Comparison of ENCODE assay signal across 8 mouse cellular contexts in genomic region chr8:19535195-19535829, GRCm38 (mm10). TPM values are rescaled to one million over a fixed set of nuclear protein-coding genes. Genes with fewer than 3 reads are reported as not detected.
DNase-seq lines count a peak whose midpoint lies in the region; ATAC-seq and TF ChIP-seq lines count a peak whose summit lies in the region.

No protein-coding gene starts in this region.

- H3K4me1 ChIP-seq in heart, embryonic 15.5 days (replicated peaks), result no peaks in the 10 kb centered on the region
- no peaks in the 10 kb centered on the region for H3K4me1 ChIP-seq in heart, adult 2 months (ENCODE audit: control insufficient read depth, insufficient read depth, low read length)
- H3K4me1 ChIP-seq in hindbrain, embryonic 12.5 days, result no peaks in the 10 kb centered on the region
- H3K4me1 ChIP-seq in midbrain, embryonic 13.5 days (replicated peaks), result no peaks in the 10 kb centered on the region

- no peaks in the 10 kb centered on the region for H3K9me3 ChIP-seq in heart, embryonic 15.5 days (replicated peaks)
- peaks cover 14% of the 10 kb centered on the region for H3K9me3 ChIP-seq in hindbrain, embryonic 12.5 days (replicated peaks)
- peaks cover 35% of the 10 kb centered on the region for H3K9me3 ChIP-seq in midbrain, embryonic 13.5 days

- H3K27ac ChIP-seq in heart, embryonic 15.5 days, result no peak overlapping the region
- no peak overlapping the region for H3K27ac ChIP-seq in heart, adult 2 months
- H3K27ac ChIP-seq in hindbrain, embryonic 12.5 days, result no peak overlapping the region
- no peak overlapping the region for H3K27ac ChIP-seq in midbrain, embryonic 13.5 days

- TF ChIP-seq CTCF in heart, adult 2 months (IDR thresholded peaks at IDR 0.05), result no peak

- peak overlapping the region; percentile 45 for H3K4me3 ChIP-seq in heart, embryonic 15.5 days
- H3K4me3 ChIP-seq in heart, adult 2 months, result no peak overlapping the region
- peak overlapping the region; percentile 41 for H3K4me3 ChIP-seq in hindbrain, embryonic 12.5 days
- H3K4me3 ChIP-seq in midbrain, embryonic 13.5 days (replicated peaks), result peak overlapping the region; percentile 33

- intact Hi-C loops in heart, adult 2 months (cut with DNase I), result no loop called here

- no peak for TF ChIP-seq EP300 in heart, adult 2 months (IDR thresholded peaks at IDR 0.05; ENCODE audit: insufficient read depth, low read depth, low read length)

- H3K79me2 ChIP-seq in heart, adult 2 months (replicated peaks; ENCODE audit: control insufficient read depth, insufficient read depth, low read length), result no peaks in the 10 kb centered on the region

- peaks cover 26% of the 10 kb centered on the region for H3K27me3 ChIP-seq in heart, embryonic 15.5 days
- H3K27me3 ChIP-seq in heart, adult 2 months (ENCODE audit: control insufficient read depth, insufficient read depth, low read length), result no peaks in the 10 kb centered on the region
- H3K27me3 ChIP-seq in hindbrain, embryonic 12.5 days, result peaks cover 24% of the 10 kb centered on the region
- peaks cover 15% of the 10 kb centered on the region; the same call in 1 of the 2 replicates for H3K27me3 ChIP-seq in midbrain, embryonic 13.5 days

- ATAC-seq in heart, embryonic 15.5 days (replicated peaks; ENCODE audit: insufficient number of reproducible peaks, insufficient read depth, low FRiP score, low read depth), result peak; percentile 73
- ATAC-seq in hindbrain, embryonic 12.5 days (ENCODE audit: low FRiP score), result peak; percentile 84
- ATAC-seq in midbrain, embryonic 13.5 days, result peak; percentile 67

- H3K36me3 ChIP-seq in heart, embryonic 15.5 days, result no peaks in the 10 kb centered on the region
- H3K36me3 ChIP-seq in heart, adult 2 months (ENCODE audit: control insufficient read depth, insufficient read depth, low read length), result no peaks in the 10 kb centered on the region
- H3K36me3 ChIP-seq in hindbrain, embryonic 12.5 days, result no peaks in the 10 kb centered on the region
- no peaks in the 10 kb centered on the region for H3K36me3 ChIP-seq in midbrain, embryonic 13.5 days

- WGBS in heart, embryonic 15.5 days, result 5% methylated on average over 61 of the region's 75 CpGs
- WGBS in heart, adult 2 months, result 11% methylated on average over 49 of the region's 75 CpGs
- 6% methylated on average over 68 of the region's 75 CpGs for WGBS in hindbrain, embryonic 12.5 days
- WGBS in midbrain, embryonic 13.5 days, result 9% methylated on average over 61 of the region's 75 CpGs

- no peak for TF ChIP-seq POLR2A in heart, adult 2 months (IDR thresholded peaks at IDR 0.05; ENCODE audit: insufficient read depth, low read depth, low read length)

- H3K4me2 ChIP-seq in heart, embryonic 15.5 days, result peak overlapping the region; percentile 77
- peak overlapping the region; percentile 66 for H3K4me2 ChIP-seq in hindbrain, embryonic 12.5 days (replicated peaks)
- H3K4me2 ChIP-seq in midbrain, embryonic 13.5 days (replicated peaks), result peak overlapping the region; percentile 51

- H3K9ac ChIP-seq in heart, embryonic 15.5 days, result peak overlapping the region; percentile 44; the same call in 1 of the 2 replicates
- H3K9ac ChIP-seq in heart, adult 2 months (ENCODE audit: low read depth, low read length), result no peak overlapping the region
- peak overlapping the region; percentile 57; the same call in 1 of the 2 replicates for H3K9ac ChIP-seq in hindbrain, embryonic 12.5 days
- no peak overlapping the region for H3K9ac ChIP-seq in midbrain, embryonic 13.5 days (replicated peaks)

- no peak for DNase-seq in heart, adult 2 months
- DNase-seq in cerebellum, postnatal 10 days, result peak; percentile 24 to 46
- DNase-seq in layer of hippocampus, postnatal 14 days (ENCODE audit: low spot score in 2 of 2), result no peak
- DNase-seq in left cerebral cortex, adult 11 months (ENCODE audit: low spot score), result no peak
- DNase-seq in layer of hippocampus, adult 18-20 months (ENCODE audit: low spot score in 2 of 2), result no peak

RNA-seq across cellular contexts. Expression of gene Defb7, which starts 40.4 kb away (rescaled TPM):
- polyA plus RNA-seq in heart, embryonic 15.5 days (2015; fragmentation: Nextera tagmentation; extraction: Ambion mirVana), result not detected in 2 replicates
- not detected for total RNA-seq in heart, adult 2 months (2021)
- polyA plus RNA-seq in heart, adult 2 months (2012; rRNA removed), result not detected in 2 replicates
- not detected in 2 replicates for polyA plus RNA-seq in hindbrain, embryonic 12.5 days (2016; fragmentation: Nextera tagmentation; extraction: Ambion mirVana)
- polyA plus RNA-seq in midbrain, embryonic 13.5 days (2015; fragmentation: Nextera tagmentation; extraction: Ambion mirVana), result not detected in 2 replicates
- not detected for total RNA-seq in layer of hippocampus, postnatal 14 days (2021)
- total RNA-seq in layer of hippocampus, adult 18-20 months (2021), result not detected

Comparison
In these comparisons a context has a peak if more than half of its experiments do, and no peak if none do; other contexts are left out.
1. H3K9ac ChIP-seq: peak in heart, embryonic 15.5 days (single experiment) and hindbrain, embryonic 12.5 days (single experiment); none in heart, adult 2 months (single experiment) and midbrain, embryonic 13.5 days (single experiment).
2. DNase-seq: peak in cerebellum, postnatal 10 days (2 of 2); none in heart, adult 2 months (0 of 2), layer of hippocampus, postnatal 14 days (0 of 2), left cerebral cortex, adult 11 months (single experiment) and layer of hippocampus, adult 18-20 months (0 of 2).
3. Peak in every context shown above with its lines, with median percentiles within 50 percentile points of each other: ATAC-seq and H3K4me2 ChIP-seq.